In the genomic region with DNA sequence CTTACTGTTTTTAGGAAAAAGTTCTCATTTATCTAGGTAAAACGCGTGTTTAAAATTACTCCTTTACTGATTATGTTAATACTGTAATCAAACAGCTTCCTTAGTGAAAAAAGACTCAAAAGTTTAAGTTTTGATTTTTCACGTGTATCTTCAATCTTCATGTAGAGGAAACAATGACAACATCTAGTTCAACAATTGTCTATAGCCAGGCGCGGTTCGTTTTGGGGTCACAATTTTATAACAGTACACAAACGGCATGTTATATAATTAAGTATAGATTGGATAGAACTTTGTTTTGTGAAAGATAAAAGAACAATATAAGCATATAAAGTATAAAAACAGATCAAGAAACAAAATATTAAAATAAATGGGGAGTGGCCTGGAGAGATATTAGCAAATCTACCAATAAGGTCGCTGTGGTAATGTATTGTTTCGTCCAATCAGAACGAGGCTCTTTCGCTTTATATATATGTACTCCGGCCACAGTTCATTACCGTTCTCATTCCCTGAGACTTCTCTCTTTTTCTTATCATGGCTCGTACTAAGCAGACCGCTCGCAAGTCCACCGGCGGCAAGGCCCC, we compare ENCODE assay signal across 8 mouse cellular contexts. TPM values are rescaled to one million over a fixed set of nuclear protein-coding genes. Genes with fewer than 3 reads are reported as not detected.
A peak's percentile ranks its signal among the peaks of the same experiment; 100 is the strongest.
DNase-seq lines count a peak whose midpoint lies in the region; ATAC-seq lines count a peak whose summit lies in the region.

A gene (plus strand): TSS at position 493 of the 581 bp plus-strand sequence.

- no peaks in the 10 kb centered on the region for H3K9me3 ChIP-seq in forebrain, embryonic 11.5 days (ENCODE audit: control insufficient read depth, low read length)
- no peaks in the 10 kb centered on the region for H3K9me3 ChIP-seq in hindbrain, embryonic 13.5 days
- no peaks in the 10 kb centered on the region for H3K9me3 ChIP-seq in limb, embryonic 10.5 days (replicated peaks)
- no peaks in the 10 kb centered on the region for H3K9me3 ChIP-seq in midbrain, embryonic 11.5 days (ENCODE audit: control insufficient read depth, low read length)
- H3K9me3 ChIP-seq in stomach, embryonic 14.5 days (ENCODE audit: control insufficient read depth, low read depth, low read length) = no peaks in the 10 kb centered on the region

- H3K27ac ChIP-seq in forebrain, embryonic 11.5 days (ENCODE audit: low read depth, low read length) = peak within 1 kb of the TSS; percentile 95
- H3K27ac ChIP-seq in hindbrain, embryonic 13.5 days = peak within 1 kb of the TSS; percentile 85
- peak within 1 kb of the TSS; percentile 91 for H3K27ac ChIP-seq in limb, embryonic 10.5 days
- H3K27ac ChIP-seq in midbrain, embryonic 11.5 days (ENCODE audit: low read depth, low read length) = peak within 1 kb of the TSS; percentile 83
- peak within 1 kb of the TSS; percentile 89 for H3K27ac ChIP-seq in stomach, embryonic 14.5 days (ENCODE audit: low read length)

- peaks cover 3% of the 10 kb centered on the region; the same call in 1 of the 2 replicates for H3K4me1 ChIP-seq in forebrain, embryonic 11.5 days (replicated peaks; ENCODE audit: control insufficient read depth, insufficient read depth, low read length)
- peaks cover 37% of the 10 kb centered on the region for H3K4me1 ChIP-seq in hindbrain, embryonic 13.5 days (replicated peaks)
- peaks cover 23% of the 10 kb centered on the region for H3K4me1 ChIP-seq in limb, embryonic 10.5 days
- H3K4me1 ChIP-seq in midbrain, embryonic 11.5 days (ENCODE audit: control insufficient read depth, insufficient read depth, low read length) = peaks cover 11% of the 10 kb centered on the region
- H3K4me1 ChIP-seq in stomach, embryonic 14.5 days (ENCODE audit: control insufficient read depth, insufficient read depth, low read length) = peaks cover 7% of the 10 kb centered on the region; the same call in 1 of the 2 replicates

- peak within 1 kb of the TSS; percentile 45 for H3K4me3 ChIP-seq in forebrain, embryonic 11.5 days (ENCODE audit: low read depth, low read length)
- peak within 1 kb of the TSS; percentile 42 for H3K4me3 ChIP-seq in hindbrain, embryonic 13.5 days
- peak within 1 kb of the TSS; percentile 56 for H3K4me3 ChIP-seq in limb, embryonic 10.5 days
- peak within 1 kb of the TSS; percentile 39 for H3K4me3 ChIP-seq in midbrain, embryonic 11.5 days (ENCODE audit: low read depth, low read length)
- H3K4me3 ChIP-seq in stomach, embryonic 14.5 days (ENCODE audit: low read depth, low read length) = peak within 1 kb of the TSS; percentile 42

- peak within 1 kb of the TSS; percentile 80 for H3K9ac ChIP-seq in forebrain, embryonic 11.5 days (ENCODE audit: low read length)
- peak within 1 kb of the TSS; percentile 77 for H3K9ac ChIP-seq in hindbrain, embryonic 13.5 days
- H3K9ac ChIP-seq in midbrain, embryonic 11.5 days (ENCODE audit: low read length) = peak within 1 kb of the TSS; percentile 77
- peak within 1 kb of the TSS; percentile 69 for H3K9ac ChIP-seq in stomach, embryonic 14.5 days (replicated peaks; ENCODE audit: low read depth, low read length)

- H3K27me3 ChIP-seq in forebrain, embryonic 11.5 days (ENCODE audit: control insufficient read depth, insufficient read depth, low read length) = no peaks in the 10 kb centered on the region
- no peaks in the 10 kb centered on the region for H3K27me3 ChIP-seq in hindbrain, embryonic 13.5 days
- no peaks in the 10 kb centered on the region for H3K27me3 ChIP-seq in limb, embryonic 10.5 days (ENCODE audit: low read depth, poor library complexity, severe bottlenecking)
- H3K27me3 ChIP-seq in midbrain, embryonic 11.5 days (ENCODE audit: control insufficient read depth, insufficient read depth, low read length) = no peaks in the 10 kb centered on the region
- no peaks in the 10 kb centered on the region for H3K27me3 ChIP-seq in stomach, embryonic 14.5 days (ENCODE audit: control insufficient read depth, insufficient read depth, low read length)

- peak within 1 kb of the TSS; percentile 65 for H3K4me2 ChIP-seq in forebrain, embryonic 11.5 days (ENCODE audit: low read depth, low read length, severe bottlenecking)
- peak within 1 kb of the TSS; percentile 69 for H3K4me2 ChIP-seq in hindbrain, embryonic 13.5 days
- peak within 1 kb of the TSS; percentile 61 for H3K4me2 ChIP-seq in midbrain, embryonic 11.5 days
- peak within 1 kb of the TSS; percentile 60 for H3K4me2 ChIP-seq in stomach, embryonic 14.5 days (replicated peaks; ENCODE audit: low read depth, low read length)

- ATAC-seq in forebrain, embryonic 11.5 days (replicated peaks; ENCODE audit: low FRiP score) = peak; percentile 59
- ATAC-seq in hindbrain, embryonic 13.5 days (ENCODE audit: low FRiP score) = peak; percentile 40
- ATAC-seq in midbrain, embryonic 11.5 days (ENCODE audit: low FRiP score) = peak; percentile 60
- ATAC-seq in stomach, embryonic 14.5 days (ENCODE audit: insufficient number of reproducible peaks, insufficient read depth, low FRiP score, low read depth) = peak; percentile 66

- under 1% methylated on average over 18 of the region's 18 CpGs for WGBS in forebrain, embryonic 11.5 days
- under 1% methylated on average over 18 of the region's 18 CpGs for WGBS in hindbrain, embryonic 13.5 days
- WGBS in limb, embryonic 10.5 days = under 1% methylated on average over 18 of the region's 18 CpGs
- WGBS in midbrain, embryonic 11.5 days = under 1% methylated on average over 18 of the region's 18 CpGs
- WGBS in stomach, embryonic 14.5 days = under 1% methylated on average over 18 of the region's 18 CpGs

- no peaks in the 10 kb centered on the region for H3K36me3 ChIP-seq in forebrain, embryonic 11.5 days (ENCODE audit: control insufficient read depth, insufficient read depth, low read length)
- no peaks in the 10 kb centered on the region for H3K36me3 ChIP-seq in hindbrain, embryonic 13.5 days
- no peaks in the 10 kb centered on the region for H3K36me3 ChIP-seq in limb, embryonic 10.5 days
- H3K36me3 ChIP-seq in midbrain, embryonic 11.5 days (ENCODE audit: control insufficient read depth, insufficient read depth, low read length) = no peaks in the 10 kb centered on the region
- H3K36me3 ChIP-seq in stomach, embryonic 14.5 days (ENCODE audit: control insufficient read depth, insufficient read depth, low read length) = no peaks in the 10 kb centered on the region

- peak; percentile 53 for DNase-seq in adrenal gland, postnatal 14 days
- DNase-seq in adrenal gland, postnatal 36 days = no peak
- DNase-seq in T-cell, adult 2 months (ENCODE audit: low spot score) = peak; percentile 27
- DNase-seq in forebrain, embryonic 11.5 days (ENCODE audit: low spot score) = peak; percentile 59
- no peak for DNase-seq in limb, embryonic 10.5 days (ENCODE audit: low spot score)
- DNase-seq in midbrain, embryonic 11.5 days (ENCODE audit: low spot score, missing footprints) = peak; percentile 94

RNA-seq across cellular contexts. Expression of the gene that starts here (rescaled TPM):
- 27.2 and 39.2 TPM in 2 replicates for total RNA-seq in adrenal gland, postnatal 14 days (2021)
- total RNA-seq in adrenal gland, postnatal 36 days (2021) = 1 to 10 TPM; 7.4 TPM
- 11.9 and 13.9 TPM in 2 replicates for polyA plus RNA-seq in forebrain, embryonic 11.5 days (2014; fragmentation: Nextera tagmentation; extraction: Ambion mirVana)
- 1.6 and 2.7 TPM in 2 replicates for polyA plus RNA-seq in hindbrain, embryonic 13.5 days (2015; fragmentation: Nextera tagmentation; extraction: Ambion mirVana)
- 7.7 and 9.6 TPM in 2 replicates for polyA plus RNA-seq in limb, embryonic 10.5 days (2016; fragmentation: Nextera tagmentation; extraction: Ambion mirVana)
- 7.4 and 9.8 TPM in 2 replicates for polyA plus RNA-seq in midbrain, embryonic 11.5 days (2014; fragmentation: Nextera tagmentation; extraction: Ambion mirVana)
- 11.2 and 16.2 TPM in 2 replicates for polyA plus RNA-seq in stomach, embryonic 14.5 days (2014; fragmentation: Nextera tagmentation; extraction: Ambion mirVana)

Comparison
In these comparisons a context has a peak if more than half of its experiments do, and no peak if none do; other contexts are left out.
1. DNase-seq: peak in adrenal gland, postnatal 14 days (single experiment), T-cell, adult 2 months (single experiment), forebrain, embryonic 11.5 days (single experiment) and midbrain, embryonic 11.5 days (single experiment); none in adrenal gland, postnatal 36 days (0 of 2) and limb, embryonic 10.5 days (single experiment).
2. Peak in every context shown above with its lines, with median percentiles within 50 percentile points of each other: ATAC-seq, H3K27ac ChIP-seq, H3K4me2 ChIP-seq, H3K4me3 ChIP-seq and H3K9ac ChIP-seq.